Mouse (Mus musculus) MEL (cell line): ENCODE results near the gene Pcnx3. TPM values are rescaled to one million over a fixed set of nuclear protein-coding genes. Genes with fewer than 3 reads are reported as not detected.

Experiments
- DNase-seq: peaks from one replicate; pipeline ENCODE4 v3.0.0; 2011; ENCODE audit warnings: low read depth, low spot score
- H3K27ac ChIP-seq: 2 replicates; pipeline ENCODE4 v1.5.1; 2012; ENCODE audit warnings: low read depth, mild to moderate bottlenecking, control low read depth, low read length, moderate library complexity; ENCODE audit not compliant: control insufficient read depth
- H3K27me3 ChIP-seq, 2 experiments: fragments of 150-350 bp in 1 of 2; sonication (generic) in 1 of 2; 2 replicates each; pipeline ENCODE4 v1.6.1; 2012; ENCODE audit warnings: low read length in 2 of 2, mild to moderate bottlenecking in 2 of 2, improper control_type of control experiment in 1 of 2, moderate library complexity in 1 of 2; ENCODE audit not compliant: insufficient read depth in 2 of 2, control insufficient read depth in 1 of 2
- H3K36me3 ChIP-seq, 2 experiments: 2 replicates each; pipeline ENCODE4 v1.6.1; 2012 to 2014; ENCODE audit warnings: low read length in 2 of 2, improper control_type of control experiment in 1 of 2, inconsistent platforms in 1 of 2, mild to moderate bottlenecking in 1 of 2; ENCODE audit not compliant: insufficient read depth in 2 of 2, control insufficient read depth in 1 of 2
- H3K4me1 ChIP-seq, 2 experiments: fragments of 150-350 bp in 1 of 2; sonication (generic) in 1 of 2; 2 replicates each; pipeline ENCODE4 v1.6.1; 2012; ENCODE audit warnings: low read length in 2 of 2, improper control_type of control experiment in 1 of 2, mild to moderate bottlenecking in 1 of 2; ENCODE audit not compliant: insufficient read depth in 2 of 2, control insufficient read depth in 1 of 2
- H3K4me3 ChIP-seq, 2 experiments: fragments of 150-350 bp in 1 of 2; sonication (generic) in 1 of 2; 2 replicates each; pipeline ENCODE4 v1.5.1; 2012; ENCODE audit warnings: low read depth in 2 of 2, low read length in 2 of 2, mild to moderate bottlenecking in 2 of 2, moderate library complexity in 2 of 2, control low read depth in 1 of 2, improper control_type of control experiment in 1 of 2; ENCODE audit not compliant: control insufficient read depth in 1 of 2, insufficient read depth in 1 of 2
- H3K79me2 ChIP-seq: 2 replicates; pipeline ENCODE4 v1.6.1; 2012; ENCODE audit warnings: mild to moderate bottlenecking, low read length, moderate library complexity; ENCODE audit not compliant: control insufficient read depth, poor library complexity, insufficient read depth
- H3K9ac ChIP-seq: 2 replicates; pipeline ENCODE4 v1.6.1; 2012; ENCODE audit warnings: low read depth, mild to moderate bottlenecking, control low read depth, low read length, moderate library complexity; ENCODE audit not compliant: control insufficient read depth, poor library complexity, severe bottlenecking
- H3K9me3 ChIP-seq: fragments of 150-350 bp; sonication (generic); replicated peaks from 2 replicates; pipeline ENCODE4 v1.6.1; 2012; ENCODE audit warnings: mild to moderate bottlenecking, low read length, improper control_type of control experiment, moderate library complexity; ENCODE audit not compliant: insufficient read depth
- CHD1 ChIP-seq: IDR thresholded peaks from 2 replicates; pipeline ENCODE4 v1.6.1; 2012; ENCODE audit warnings: low read depth, mild to moderate bottlenecking, inconsistent platforms, low read length, improper control_type of control experiment
- CHD2 ChIP-seq: IDR thresholded peaks from 2 replicates; pipeline ENCODE4 v1.6.1; 2011; ENCODE audit warnings: low read length, improper control_type of control experiment
- CTCF ChIP-seq, 3 experiments: IDR thresholded peaks in 2 of 3; conservative IDR thresholded peaks in 1 of 3; 2 replicates each; pipeline ENCODE4 v1.5.1; 2011 to 2012; ENCODE audit warnings: low read length in 3 of 3, low read depth in 2 of 3, mild to moderate bottlenecking in 2 of 3, improper control_type of control experiment in 1 of 3, inconsistent platforms in 1 of 3, mixed read lengths in 1 of 3, moderate library complexity in 1 of 3; ENCODE audit not compliant: control insufficient read depth in 1 of 3, insufficient read depth in 1 of 3, poor library complexity in 1 of 3, severe bottlenecking in 1 of 3
- E2F4 ChIP-seq: IDR thresholded peaks from 2 replicates; pipeline ENCODE4 v1.6.1; 2011; ENCODE audit warnings: low read depth, low read length, improper control_type of control experiment, borderline replicate concordance
- ELF1 ChIP-seq: IDR thresholded peaks from 2 replicates; pipeline ENCODE4 v1.6.1; 2014; ENCODE audit warnings: low read depth, mild to moderate bottlenecking, inconsistent platforms, low read length, improper control_type of control experiment, moderate library complexity
- GABPA ChIP-seq: IDR thresholded peaks from 2 replicates; pipeline ENCODE4 v1.6.1; 2012; ENCODE audit warnings: low read depth, mild to moderate bottlenecking, inconsistent platforms, low read length, improper control_type of control experiment, moderate library complexity
- GATA1 ChIP-seq: IDR thresholded peaks from 2 replicates; pipeline ENCODE4 v1.6.1; 2011; ENCODE audit warnings: low read depth, low read length, improper control_type of control experiment
- HCFC1 ChIP-seq: IDR thresholded peaks from 2 replicates; pipeline ENCODE4 v1.6.1; 2012; ENCODE audit warnings: low read depth, mild to moderate bottlenecking, inconsistent platforms, low read length, improper control_type of control experiment, moderate library complexity
- KAT2A ChIP-seq: conservative IDR thresholded peaks from 2 replicates; pipeline ENCODE4 v1.6.1; 2012; ENCODE audit warnings: low read depth, low read length, improper control_type of control experiment, inconsistent platforms
- MAFK ChIP-seq: IDR thresholded peaks from 2 replicates; pipeline ENCODE4 v1.6.1; 2011; ENCODE audit warnings: low read depth, mild to moderate bottlenecking, low read length, improper control_type of control experiment, borderline replicate concordance
- MAZ ChIP-seq: IDR thresholded peaks from 2 replicates; pipeline ENCODE4 v1.6.1; 2012; ENCODE audit warnings: low read depth, mild to moderate bottlenecking, inconsistent platforms, low read length, improper control_type of control experiment
- MXI1 ChIP-seq: IDR thresholded peaks from 2 replicates; pipeline ENCODE4 v1.6.1; 2011; ENCODE audit warnings: mild to moderate bottlenecking, low read depth, low read length, improper control_type of control experiment
- MYB ChIP-seq: IDR thresholded peaks from 2 replicates; pipeline ENCODE4 v1.6.1; 2011; ENCODE audit warnings: mild to moderate bottlenecking, low read depth, low read length, improper control_type of control experiment
- NRF1 ChIP-seq: IDR thresholded peaks from 2 replicates; pipeline ENCODE4 v1.6.1; 2014; ENCODE audit warnings: low read depth, mild to moderate bottlenecking, inconsistent platforms, low read length, improper control_type of control experiment, moderate library complexity; ENCODE audit not compliant: poor library complexity, insufficient read depth, severe bottlenecking
- POLR2A ChIP-seq, 2 experiments: IDR thresholded peaks; 2 replicates each; pipeline ENCODE4 v1.6.1; 2011 to 2012; ENCODE audit warnings: low read length in 2 of 2, mild to moderate bottlenecking in 2 of 2, control low read depth in 1 of 2, improper control_type of control experiment in 1 of 2, low read depth in 1 of 2, moderate library complexity in 1 of 2; ENCODE audit not compliant: control insufficient read depth in 1 of 2, insufficient read depth in 1 of 2, poor library complexity in 1 of 2
- POLR2AphosphoS5 ChIP-seq: IDR thresholded peaks from 2 replicates; pipeline ENCODE4 v1.6.1; 2012; ENCODE audit warnings: low read depth, borderline replicate concordance, mild to moderate bottlenecking, inconsistent platforms, low read length, moderate library complexity, mixed read lengths
- RCOR1 ChIP-seq: IDR thresholded peaks from 2 replicates; pipeline ENCODE4 v1.6.1; 2012; ENCODE audit warnings: low read depth, mild to moderate bottlenecking, inconsistent platforms, low read length, improper control_type of control experiment
- SIN3A ChIP-seq: IDR thresholded peaks from 2 replicates; pipeline ENCODE4 v1.6.1; 2012; ENCODE audit warnings: low read length, improper control_type of control experiment, inconsistent platforms
- TBP ChIP-seq: IDR thresholded peaks from 2 replicates; pipeline ENCODE4 v1.8.0; 2011; ENCODE audit warnings: low read depth, low read length, improper control_type of control experiment
- TCF12 ChIP-seq: IDR thresholded peaks from 2 replicates; pipeline ENCODE4 v1.6.1; 2014; ENCODE audit warnings: low read depth, mild to moderate bottlenecking, inconsistent platforms, low read length, improper control_type of control experiment, moderate library complexity
- USF2 ChIP-seq, 2 experiments: IDR thresholded peaks; 2 replicates each; pipeline ENCODE4 v1.6.1; 2011 to 2012; ENCODE audit warnings: improper control_type of control experiment in 2 of 2, low read length in 2 of 2, borderline replicate concordance in 1 of 2, inconsistent platforms in 1 of 2, low read depth in 1 of 2, mild to moderate bottlenecking in 1 of 2; ENCODE audit not compliant: insufficient read depth in 1 of 2
- ZC3H11A ChIP-seq: IDR thresholded peaks from 2 replicates; pipeline ENCODE4 v1.6.1; 2012; ENCODE audit warnings: low read depth, mild to moderate bottlenecking, inconsistent platforms, low read length, improper control_type of control experiment
- ZKSCAN1 ChIP-seq: IDR thresholded peaks from 2 replicates; pipeline ENCODE4 v1.6.1; 2012; ENCODE audit warnings: low read depth, mild to moderate bottlenecking, inconsistent platforms, low read length, improper control_type of control experiment, moderate library complexity
- ZNF384 ChIP-seq: IDR thresholded peaks from 2 replicates; pipeline ENCODE4 v1.6.1; 2012; ENCODE audit warnings: low read depth, mild to moderate bottlenecking, inconsistent platforms, low read length, improper control_type of control experiment
- polyA plus RNA-seq, 2 experiments: library from polyadenylated mRNA; stranded (reverse) in 1 of 2; unstranded in 1 of 2; fragments of >175 nt in 1 of 2; fragments of >200 nt in 1 of 2; gene quantifications; 2 replicates each; pipeline versions ENCODE4 v1.2.1 to v1.2.4; 2012; ENCODE audit warnings: low replicate concordance in 2 of 2, low read depth in 1 of 2; ENCODE audit not compliant: insufficient read length in 2 of 2, insufficient read depth in 1 of 2, missing spikeins in 1 of 2
- total RNA-seq: library from RNA; depleted of rRNA; stranded (reverse); fragments of 300-350 nt; gene quantifications from 2 replicates; pipeline ENCODE4 v1.2.3, GENCODE M21; 2012

The Pcnx3 gene
- total and polyA plus RNA-seq, 3 experiments: 25.3 to 76.4 TPM; not detected in 1

GRCm38 (mm10) chr19:5731264-5731978 is 42.7 kb upstream of the Pcnx3 start (continued):
- TF ChIP-seq GATA1 (0 out of 2 replicates have a peak, but pooled peaks have one; percentile 2), USF2 (IDR thresholded peaks at IDR 0.05; ENCODE audit: borderline replicate concordance in 1 of 2, insufficient read depth in 1 of 2, low read depth in 1 of 2, low read length in 2 of 2) (no peak), ELF1 (peak; percentile 86), MXI1 (peak; percentile 98)

DNA sequence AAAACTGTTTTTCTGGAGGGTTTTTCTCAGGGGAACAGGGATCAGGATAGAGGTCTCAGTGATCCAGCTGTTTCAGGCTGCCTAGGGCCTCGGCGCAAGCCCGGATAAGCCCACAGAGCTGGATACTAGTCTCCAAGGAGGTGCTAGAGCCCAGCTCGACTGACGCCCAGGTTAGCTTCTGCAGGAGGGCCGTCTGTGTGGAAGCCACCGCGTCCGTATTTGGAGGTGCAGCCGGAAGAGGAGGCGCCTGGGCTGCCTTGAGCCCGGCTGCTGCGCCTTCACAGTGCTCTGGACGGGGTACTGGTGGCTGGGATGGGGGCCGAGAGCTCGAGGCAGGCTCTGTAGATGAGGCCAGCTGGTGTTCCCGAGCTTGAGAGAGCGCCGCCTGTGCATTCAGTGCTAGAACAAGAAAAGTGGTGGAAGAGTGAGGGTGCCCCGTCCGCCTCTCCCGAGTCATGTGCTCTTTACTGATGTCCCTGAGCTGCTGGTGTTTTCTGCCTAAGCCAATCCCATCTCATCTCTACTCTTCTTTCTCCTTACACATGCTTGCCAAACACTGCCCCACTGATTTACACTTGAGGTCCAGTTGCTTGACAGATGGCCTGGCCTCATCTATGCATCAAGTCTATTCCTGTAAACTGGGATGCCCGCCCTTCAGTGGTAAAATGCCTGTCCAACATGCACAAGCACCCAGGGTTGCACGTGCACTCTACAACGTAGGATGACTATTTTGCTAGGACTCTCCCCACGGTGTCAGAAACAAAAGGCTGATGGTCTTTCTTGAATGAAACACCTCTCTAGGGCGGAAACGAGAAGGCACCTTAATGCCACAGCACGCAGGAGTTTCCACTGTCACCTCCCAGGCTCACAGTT is 41.8 kb upstream of the Pcnx3 start:
- H3K9ac ChIP-seq: peak overlapping the region; percentile 82
- H3K4me3 ChIP-seq: peak overlapping the region; percentile 66 to 89
- H3K27me3 ChIP-seq: no peaks in the 10 kb centered on the region
- H3K27ac ChIP-seq: no peak overlapping the region
- H3K9me3 ChIP-seq: no peaks in the 10 kb centered on the region
- peaks cover 34% of the 10 kb centered on the region for H3K79me2 ChIP-seq
- peaks cover 0 to 38% of the 10 kb centered on the region in 2 experiments; a peak in 2 of 4 replicates for H3K4me1 ChIP-seq
- no peak for DNase-seq
- peaks cover 0 to 20% of the 10 kb centered on the region in 2 experiments; a peak in 2 of 4 replicates for H3K36me3 ChIP-seq
- TF ChIP-seq SIN3A (no peak), CHD1 (no peak), CHD2 (no peak), POLR2A (IDR thresholded peaks at IDR 0.05; ENCODE audit: control insufficient read depth in 1 of 2, insufficient read depth in 1 of 2, low read depth in 1 of 2, low read length in 2 of 2, poor library complexity in 1 of 2) (no peak), MAFK (no peak), CTCF (IDR thresholded peaks at IDR 0.05 in 2 of 3, conservative IDR thresholded peaks at IDR 0.05 in 1 of 3; ENCODE audit: control insufficient read depth in 1 of 3, insufficient read depth in 1 of 3, low read depth in 2 of 3, low read length in 3 of 3, poor library complexity in 1 of 3, severe bottlenecking in 1 of 3) (no peak), E2F4 (no peak), USF2 (IDR thresholded peaks at IDR 0.05; ENCODE audit: borderline replicate concordance in 1 of 2, insufficient read depth in 1 of 2, low read depth in 1 of 2, low read length in 2 of 2) (no peak), MXI1 (no peak)

DNA sequence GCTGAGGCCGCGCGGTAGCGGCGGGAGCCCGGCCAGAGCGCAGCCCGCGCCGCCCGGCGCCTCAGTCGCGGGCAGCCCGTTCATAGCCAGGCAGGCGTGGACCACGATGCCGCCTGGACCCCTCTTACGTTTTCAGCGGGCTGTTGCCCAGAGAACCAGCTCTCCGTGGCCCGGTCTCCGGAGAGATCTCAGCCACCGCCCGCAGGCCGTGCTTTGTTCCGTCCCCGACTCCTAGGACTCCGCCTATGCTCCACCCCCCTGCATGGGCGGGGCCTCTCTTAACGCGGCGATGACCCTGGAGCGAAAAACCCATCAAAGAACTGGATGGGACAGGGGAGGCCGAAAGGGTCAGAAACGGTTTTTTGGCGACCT is 40.7 kb upstream of the Pcnx3 start, which contains the start of gene Fam89b:
Gene Fam89b (minus strand): TSS at position 210 of the 372 bp plus-strand sequence.
- Histone ChIP-seq H3K4me1 (peaks cover 0 to 38% of the 10 kb centered on the region in 2 experiments; a peak in 3 of 4 replicates), H3K27me3 (no peaks in the 10 kb centered on the region), H3K27ac (peak within 1 kb of the TSS; percentile 95), H3K4me3 (peak within 1 kb of the TSS; percentile 68 to 74), H3K36me3 (peaks cover 0 to 20% of the 10 kb centered on the region in 2 experiments; a peak in 2 of 4 replicates), H3K79me2 (peaks cover 45% of the 10 kb centered on the region), H3K9ac (peak within 1 kb of the TSS; percentile 85), H3K9me3 (no peaks in the 10 kb centered on the region)
- DNase-seq: peak; percentile 89
- no peak for TF ChIP-seq NRF1
- no peak for TF ChIP-seq MYB
- TF ChIP-seq HCFC1: peak; percentile 72
- TF ChIP-seq TBP: peak; percentile 58
- TF ChIP-seq ZKSCAN1: 0 out of 2 replicates have a peak, but pooled peaks have one; percentile 31
- TF ChIP-seq ZNF384: no peak
- TF ChIP-seq POLR2A (IDR thresholded peaks at IDR 0.05; ENCODE audit: control insufficient read depth in 1 of 2, insufficient read depth in 1 of 2, low read depth in 1 of 2, low read length in 2 of 2, poor library complexity in 1 of 2): peak; percentile 77 to 87; a peak in 3 of 4 replicates
- TF ChIP-seq RCOR1: no peak
- TF ChIP-seq GATA1: no peak
- peak; percentile 62; the same call in 1 of the 2 replicates for TF ChIP-seq ELF1
- TF ChIP-seq TCF12: peak; percentile 44; the same call in 1 of the 2 replicates
- peak; percentile 64; the same call in 1 of the 2 replicates for TF ChIP-seq MAZ
- TF ChIP-seq POLR2AphosphoS5: no peak
- no peak for TF ChIP-seq MAFK
- TF ChIP-seq GABPA: no peak
- TF ChIP-seq ZC3H11A: no peak
- peak; percentile 97 for TF ChIP-seq SIN3A
- TF ChIP-seq KAT2A: no peak
